Mouse (Mus musculus) spleen, postnatal 0 days (tissue): ENCODE measurements around the gene Gbp2b. TPM values are rescaled to one million over a fixed set of nuclear protein-coding genes. Genes with fewer than 3 reads are reported as not detected.

Source experiments
- polyA plus RNA-seq: library from polyadenylated mRNA; unstranded; fragments of >200 nt; fragmentation: Nextera tagmentation; extraction: Ambion mirVana; gene quantifications from 2 replicates; pipeline ENCODE4 v1.2.1, GENCODE M21; 2015

Gene Gbp2b
- polyA plus RNA-seq: not detected in 2 replicates

DNA sequence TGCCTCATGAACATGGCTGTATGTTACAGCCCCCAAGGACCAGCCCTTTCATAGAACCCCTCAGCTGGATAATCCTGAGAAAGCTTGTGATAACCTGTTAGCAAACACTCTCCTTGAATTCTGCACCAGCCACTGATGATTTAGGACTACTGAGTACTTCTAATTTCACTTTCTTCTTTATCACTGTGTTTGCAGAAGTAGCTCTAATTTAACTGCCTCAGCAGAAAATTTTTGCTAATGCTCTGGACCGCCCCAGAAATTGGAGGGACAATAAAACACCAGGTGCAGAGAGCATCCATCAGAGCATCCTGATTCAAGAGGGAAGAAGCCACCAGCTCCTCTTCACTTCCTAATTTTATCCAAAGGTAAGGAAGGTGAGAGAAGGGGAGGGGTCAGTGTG, at the start of gene Gbp2b:
Gbp2b (plus strand) TSS at position 301 of the 400 bp plus-strand sequence.

DNA sequence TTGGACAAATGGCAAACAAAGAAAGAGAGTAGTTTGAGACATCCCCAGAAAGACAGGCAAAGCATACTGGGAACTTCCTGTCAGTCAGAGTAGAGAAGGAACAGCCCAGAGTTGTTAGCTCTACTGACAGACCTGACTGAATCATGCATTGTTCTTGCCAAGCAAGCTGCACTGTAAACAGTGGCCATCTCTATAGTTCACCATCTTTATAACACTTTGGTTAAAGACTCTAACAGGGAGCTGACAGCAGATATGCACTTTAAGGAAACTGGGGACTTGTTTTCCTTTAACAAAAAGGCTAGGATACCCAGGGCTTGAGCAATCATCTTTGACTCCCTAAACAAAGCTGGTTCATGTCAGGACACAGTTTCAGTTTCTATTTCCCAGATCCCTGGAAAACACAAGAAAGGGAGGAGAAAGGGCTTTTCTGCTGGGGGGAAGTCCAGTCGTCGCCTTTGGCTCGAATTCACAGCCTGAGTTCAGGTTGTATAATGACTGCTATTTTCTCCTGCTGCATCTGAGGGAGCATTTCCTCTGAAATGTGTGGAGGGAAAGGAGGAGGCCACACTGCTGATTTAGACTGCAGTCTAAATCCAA, 34.9 kb upstream of the Gbp2b start, which contains the start of gene Gbp3:
Gbp3 (plus strand) TSS at position 395 of the 597 bp plus-strand sequence.

GRCm38 (mm10) chr3:142620111-142620955, 25.7 kb downstream of the Gbp2b start, which contains the start of gene Gbp2:
TSS of gene Gbp2 (plus strand) at chr3:142620602.

Other genes with a start within 250 kb of the Gbp2b start
- gene Pdlim5, start 199.2 kb upstream of the Gbp2b start, polyA plus RNA-seq: 12.0 and 12.1 TPM in 2 replicates
- gene Gbp5, start 100.9 kb upstream of the Gbp2b start, polyA plus RNA-seq: 0.10 and 0.53 TPM in 2 replicates
- gene Gbp7, start 64.5 kb upstream of the Gbp2b start, polyA plus RNA-seq: 7.7 and 10.6 TPM in 2 replicates
- 3.3 and 6.3 TPM in 2 replicates for gene Gbp3, start 34.8 kb upstream of the Gbp2b start, polyA plus RNA-seq
- gene Gbp2, start 25.8 kb downstream of the Gbp2b start, polyA plus RNA-seq: 3.1 and 5.4 TPM in 2 replicates
- gene Kyat3, start 106.2 kb downstream of the Gbp2b start, polyA plus RNA-seq: 3.4 and 4.6 TPM in 2 replicates
- 52.2 and 54.7 TPM in 2 replicates for gene Gtf2b, start 170.2 kb downstream of the Gbp2b start, polyA plus RNA-seq